Mouse (Mus musculus) lung, postnatal 0 days (tissue): Measurements from ENCODE around the gene Mlycd.

Source experiments
- CTCF ChIP-seq: IDR thresholded peaks from 2 replicates; pipeline ENCODE4 v1.5.1; 2016; ENCODE audit warnings: antibody characterized with exemption, mild to moderate bottlenecking
- EP300 ChIP-seq: IDR thresholded peaks from 2 replicates; pipeline ENCODE4 v1.6.1; 2016; ENCODE audit warnings: antibody characterized with exemption, mild to moderate bottlenecking, control low read depth

DNA sequence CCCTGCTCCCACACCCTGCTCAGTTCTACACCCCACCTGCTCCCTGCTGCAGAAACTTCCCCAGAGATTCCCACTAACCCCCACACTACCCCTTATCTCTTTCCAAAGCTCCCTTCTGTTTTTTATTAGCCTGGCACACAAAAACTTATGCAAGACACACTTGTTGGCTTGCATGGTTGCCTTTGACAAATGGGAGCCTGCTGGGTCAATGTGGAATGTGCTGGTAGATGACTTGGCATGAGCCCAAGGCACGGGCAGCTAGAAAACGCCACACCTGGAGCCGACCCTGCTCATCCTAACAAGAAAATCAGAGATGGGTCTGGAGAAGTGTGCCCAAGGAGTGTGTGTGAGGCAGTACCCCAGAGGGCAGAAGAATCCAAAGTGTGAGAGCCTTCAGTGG, 34.9 kb downstream of the Mlycd start:
- TF ChIP-seq EP300, result no peak
- TF ChIP-seq CTCF, result no peak
